Mouse (Mus musculus) heart, postnatal 0 days (tissue): ENCODE data around the gene Vps33b.

Source experiments
- CTCF ChIP-seq: IDR thresholded peaks from 2 replicates; pipeline ENCODE4 v1.5.1; 2016; ENCODE audit warnings: antibody characterized with exemption, control low read depth, low read depth
- EP300 ChIP-seq: IDR thresholded peaks from 2 replicates; pipeline ENCODE4 v1.6.1; 2016; ENCODE audit warnings: antibody characterized with exemption, low read depth

GRCm38 (mm10) chr7:80334848-80335247, 65.4 kb downstream of the Vps33b start:
- TF ChIP-seq EP300 (no peak), CTCF (no peak)
